Mouse (Mus musculus) thymus, postnatal 14 days (tissue): ENCODE measurements around the gene Ptpn13.

Experiments
- DNase-seq: peaks from one replicate; pipeline ENCODE4 v3.0.0; 2021

Ptpn13 gene

GRCm38 (mm10) chr5:103423305-103423926 is 1.6 kb upstream of the Ptpn13 start:
- no peak for DNase-seq

- no peak for DNase-seq
Measured at GRCm38 (mm10) chr5:103423927-103424315, 1.1 kb upstream of the Ptpn13 start.

- DNase-seq, result peak; percentile 33
Measured at GRCm38 (mm10) chr5:103425363-103426031, 505 bp downstream of the Ptpn13 start.

- no peak for DNase-seq
Measured at GRCm38 (mm10) chr5:103426250-103426649, 1.3 kb downstream of the Ptpn13 start.

GRCm38 (mm10) chr5:103430986-103431385 is 6.0 kb downstream of the Ptpn13 start:
- no peak for DNase-seq

- no peak for DNase-seq
Measured at GRCm38 (mm10) chr5:103431479-103431878, 6.5 kb downstream of the Ptpn13 start.

GRCm38 (mm10) chr5:103436039-103436944 is 11.3 kb downstream of the Ptpn13 start:
- no peak for DNase-seq

- DNase-seq, result no peak
Measured at GRCm38 (mm10) chr5:103437714-103438113, 12.7 kb downstream of the Ptpn13 start.

- DNase-seq, result no peak
Measured at GRCm38 (mm10) chr5:103439171-103439570, 14.2 kb downstream of the Ptpn13 start.

- no peak for DNase-seq
Measured at GRCm38 (mm10) chr5:103440418-103441276, 15.7 kb downstream of the Ptpn13 start.

- no peak for DNase-seq
Measured at GRCm38 (mm10) chr5:103441706-103442105, 16.7 kb downstream of the Ptpn13 start.

GRCm38 (mm10) chr5:103442269-103442688 is 17.3 kb downstream of the Ptpn13 start:
- DNase-seq, result peak; percentile 9

GRCm38 (mm10) chr5:103442921-103443320 is 17.9 kb downstream of the Ptpn13 start:
- DNase-seq, result no peak

- no peak for DNase-seq
Measured at GRCm38 (mm10) chr5:103445383-103445782, 20.4 kb downstream of the Ptpn13 start.

GRCm38 (mm10) chr5:103447806-103448416 is 22.9 kb downstream of the Ptpn13 start:
- DNase-seq, result no peak

GRCm38 (mm10) chr5:103448470-103448869 is 23.5 kb downstream of the Ptpn13 start:
- no peak for DNase-seq

- no peak for DNase-seq
Measured at GRCm38 (mm10) chr5:103450663-103451062, 25.7 kb downstream of the Ptpn13 start.

- no peak for DNase-seq
Measured at GRCm38 (mm10) chr5:103453361-103454140, 28.6 kb downstream of the Ptpn13 start.

- DNase-seq, result no peak
Measured at GRCm38 (mm10) chr5:103456794-103457193, 31.8 kb downstream of the Ptpn13 start.

GRCm38 (mm10) chr5:103458411-103458810 is 33.4 kb downstream of the Ptpn13 start:
- DNase-seq, result no peak

GRCm38 (mm10) chr5:103458959-103459675 is 34.1 kb downstream of the Ptpn13 start:
- no peak for DNase-seq
